Mouse (Mus musculus) activated CD4-positive, CD25-positive, alpha-beta regulatory T cell, adult 4 months (primary cell): Measurements from ENCODE around the gene Dynll1. TPM values are rescaled to one million over a fixed set of nuclear protein-coding genes. Genes with fewer than 3 reads are reported as not detected.
"Not testable (repeated sequence)": the region's sequence is repeated elsewhere in the genome, so short reads cannot be mapped to it uniquely, and the experiment has no call there.

Experiments used
- ATAC-seq: one replicate; pipeline ENCODE4 v1.8.0; 2017
- polyA plus RNA-seq, 2 experiments: library from polyadenylated mRNA; unstranded; fragments of 100-300 nt; shearing (Covaris generic); gene quantifications; one replicate each; pipeline ENCODE4 v1.2.1; 2017

The Dynll1 gene
- polyA plus RNA-seq, 2 experiments from 2014 or later: 459 to 496 TPM

DNA sequence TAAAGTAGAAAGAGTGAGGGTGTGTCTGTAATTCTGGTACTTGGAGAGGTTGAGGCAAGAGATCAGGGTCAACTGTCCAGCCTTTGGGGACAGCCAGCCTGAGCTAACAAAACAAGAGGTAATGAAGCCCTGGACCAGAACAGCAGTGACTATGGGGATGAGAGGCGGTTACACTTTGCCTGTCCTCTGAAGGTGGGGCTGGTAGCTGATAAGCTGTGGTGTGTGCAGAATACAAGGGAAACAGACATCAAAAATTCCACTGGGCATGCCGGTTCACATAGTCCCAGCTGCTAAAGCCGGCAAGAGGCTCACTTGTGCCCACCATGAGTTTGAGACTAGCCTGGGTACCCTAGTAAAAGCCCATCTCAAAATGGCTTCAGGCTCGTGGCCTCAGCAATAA lies 11.6 kb upstream of the Dynll1 start:
- no peak for ATAC-seq

DNA sequence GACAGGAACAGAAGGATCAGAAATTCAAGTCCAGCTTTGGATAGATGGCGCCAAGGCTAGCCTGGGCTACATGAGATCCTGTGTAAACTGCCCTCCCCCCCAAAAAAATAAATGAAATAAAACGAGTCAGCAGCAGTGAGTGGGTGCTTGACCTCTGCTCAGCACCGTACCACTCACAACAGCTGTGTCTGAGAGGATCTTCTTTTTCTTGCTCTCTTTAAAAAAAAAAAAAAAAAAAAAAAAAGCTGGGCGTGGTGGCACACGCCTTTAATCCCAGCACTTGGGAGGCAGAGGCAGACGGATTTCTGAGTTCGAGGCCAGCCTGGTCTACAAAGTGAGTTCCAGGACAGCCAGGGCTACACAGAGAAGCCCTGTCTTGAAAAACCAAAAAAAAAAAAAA lies 1.4 kb upstream of the Dynll1 start:
- ATAC-seq: not testable (repeated sequence)

- ATAC-seq: no peak
These were observed 816 bp upstream of the Dynll1 start for GRCm38 (mm10) chr5:115301615-115302014.

DNA sequence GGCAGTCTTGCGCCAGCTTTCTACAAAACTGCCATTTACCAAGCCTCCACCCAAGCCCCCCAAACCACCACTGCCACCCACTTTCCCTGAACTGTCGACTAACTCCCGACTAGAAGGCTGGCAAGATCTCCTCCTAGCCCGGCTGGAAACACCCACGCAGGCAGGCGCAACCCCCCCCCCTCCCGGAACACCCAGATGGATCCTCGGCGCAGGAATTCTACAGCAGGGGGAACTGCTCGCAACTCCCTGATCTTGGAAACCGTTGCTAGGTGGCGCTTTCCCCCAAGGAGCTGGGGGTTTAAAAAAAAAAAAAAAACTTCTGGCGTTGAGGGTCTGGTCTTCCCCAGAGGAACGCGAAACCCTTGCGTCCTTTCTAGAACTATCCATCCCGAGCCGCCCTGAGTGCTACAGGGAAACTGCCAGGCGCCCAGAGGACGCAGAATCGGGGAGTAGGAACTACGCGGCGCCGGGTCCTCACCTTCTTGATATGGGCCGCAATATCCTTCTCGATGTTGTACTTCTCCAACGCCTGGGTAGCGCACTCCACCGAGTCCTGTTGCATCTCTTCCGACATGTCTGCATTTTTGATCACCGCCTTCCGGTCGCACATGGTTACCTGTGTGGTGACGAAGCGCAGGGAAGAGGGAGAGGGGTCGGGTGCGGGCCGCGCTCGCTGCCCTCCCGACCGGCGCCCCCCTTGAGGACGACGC lies 609 bp downstream of the Dynll1 start:
- peak; percentile 51 for ATAC-seq

- no peak for ATAC-seq
These were observed 4.5 kb downstream of the Dynll1 start for GRCm38 (mm10) chr5:115296347-115296746.

- ATAC-seq: no peak
These were observed 6.6 kb downstream of the Dynll1 start for GRCm38 (mm10) chr5:115294173-115294572.

- ATAC-seq: no peak
These were observed 16.1 kb downstream of the Dynll1 start for GRCm38 (mm10) chr5:115284735-115285134.

DNA sequence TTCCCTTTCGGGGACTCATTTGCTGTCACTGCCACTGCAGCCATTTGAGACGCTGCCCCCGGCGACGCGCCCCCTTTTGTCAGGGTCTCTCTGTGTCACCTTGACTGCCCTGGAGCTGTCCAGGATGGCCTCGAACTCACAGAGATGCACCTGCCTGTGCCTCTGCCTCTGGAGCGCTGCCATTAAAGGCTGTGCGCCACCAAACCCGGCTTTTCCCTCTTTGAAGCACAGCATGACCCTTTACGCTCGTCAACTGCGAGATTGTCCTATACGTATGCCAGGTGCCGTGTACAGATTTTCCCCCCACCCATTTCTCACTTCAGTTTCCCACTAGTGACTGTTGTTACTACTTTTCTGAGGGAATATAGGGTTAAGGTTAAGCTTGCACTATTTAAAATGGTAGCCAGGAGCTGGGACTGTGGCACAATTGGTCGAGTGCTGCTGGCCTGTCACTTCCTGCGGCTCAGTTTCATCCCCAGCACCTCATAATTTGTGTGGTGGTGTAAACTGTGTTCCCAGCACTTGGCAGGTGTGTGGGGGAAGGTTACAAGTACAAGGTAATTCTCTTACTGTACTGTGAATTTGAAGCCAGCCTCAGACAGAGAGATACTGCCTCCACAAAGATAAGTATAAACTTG lies 20.6 kb downstream of the Dynll1 start:
- no peak for ATAC-seq

GRCm38 (mm10) chr5:115279226-115280049 lies 21.4 kb downstream of the Dynll1 start, which contains the start of gene Coq5:
Gene Coq5 (plus strand): TSS chr5:115279666.
- peak; percentile 92 for ATAC-seq

DNA sequence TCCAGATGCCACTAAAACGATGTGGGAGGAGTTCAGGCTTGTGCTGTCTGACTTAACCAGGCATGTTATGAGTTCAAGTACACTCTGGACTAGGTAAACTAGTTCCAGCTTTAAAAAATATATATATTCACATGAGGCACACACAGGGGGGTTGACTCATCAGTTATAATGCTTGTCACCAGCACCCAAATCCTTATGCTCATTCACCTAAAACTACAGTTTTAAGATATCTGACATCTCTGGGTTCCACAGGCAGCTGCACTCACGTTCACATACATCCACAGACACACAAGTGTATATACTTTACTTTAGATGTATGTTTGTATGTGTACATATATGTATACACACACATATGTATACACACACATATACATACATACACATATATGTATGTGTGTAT lies 22.0 kb downstream of the Dynll1 start:
- ATAC-seq: no peak

DNA sequence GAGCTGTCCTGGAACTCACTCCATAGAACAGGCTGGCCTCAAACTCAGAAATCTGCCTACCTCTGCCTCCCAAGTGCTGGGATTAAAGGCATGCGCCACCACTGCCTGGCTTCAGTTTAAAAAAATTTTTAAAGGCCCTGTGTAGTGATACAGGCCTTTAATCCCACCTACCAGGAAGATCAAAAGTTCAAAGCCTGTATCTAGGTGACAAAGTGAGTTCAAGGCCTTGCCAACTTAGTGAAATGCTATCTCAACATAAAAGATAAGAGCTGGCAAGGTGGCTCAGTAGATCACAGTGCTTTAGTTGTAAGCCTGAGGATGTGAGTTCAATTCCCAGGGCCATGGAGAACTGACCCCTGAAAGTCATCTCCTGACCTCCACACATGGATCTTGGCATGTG lies 22.7 kb downstream of the Dynll1 start:
- ATAC-seq: no peak

DNA sequence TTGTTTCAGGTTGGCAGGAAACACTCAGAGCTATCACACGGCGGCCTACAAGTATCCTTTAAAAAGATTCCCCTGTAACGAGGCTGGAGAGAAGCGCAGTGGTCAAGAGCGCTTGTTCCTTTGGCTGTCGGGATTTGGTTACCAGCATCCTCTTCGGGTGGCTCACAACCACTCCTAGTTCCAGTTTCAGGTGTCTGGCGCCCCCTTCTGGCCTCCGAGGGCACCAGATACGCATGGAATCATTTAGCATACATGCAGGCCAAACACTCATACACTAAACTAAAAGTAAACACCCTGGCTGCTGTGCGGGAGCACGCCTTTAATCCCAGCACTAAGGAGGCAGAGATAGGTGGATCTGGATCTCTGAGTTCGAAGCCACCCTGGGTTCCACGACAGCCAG lies 24.8 kb downstream of the Dynll1 start:
- ATAC-seq: no peak

DNA sequence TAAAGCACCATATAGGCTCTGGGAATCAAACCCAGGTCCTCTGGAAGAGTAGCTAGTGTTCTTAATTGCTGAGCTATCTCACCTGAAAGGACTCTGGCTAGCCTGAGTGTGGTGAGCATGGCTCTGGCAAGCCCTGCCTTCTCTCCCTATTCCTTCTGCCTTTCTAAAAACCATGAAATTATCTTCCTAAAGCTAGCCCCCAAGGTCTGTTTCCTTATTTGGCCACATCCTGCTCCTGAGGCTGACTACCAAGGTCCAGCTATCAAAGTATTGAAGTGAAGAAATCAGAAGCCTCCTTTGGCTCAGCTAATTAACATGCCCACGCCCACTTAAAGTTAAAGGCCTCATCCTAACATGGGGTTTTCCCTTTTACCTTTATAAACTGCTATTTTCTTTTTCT lies 26.0 kb downstream of the Dynll1 start:
- no peak for ATAC-seq

GRCm38 (mm10) chr5:115274353-115274752 lies 26.4 kb downstream of the Dynll1 start:
- ATAC-seq: no peak

- no peak for ATAC-seq
These were observed 27.2 kb downstream of the Dynll1 start for GRCm38 (mm10) chr5:115273549-115274135.

GRCm38 (mm10) chr5:115272812-115273548 lies 27.8 kb downstream of the Dynll1 start, which contains the start of gene Rnf10:
Gene Rnf10 (minus strand): TSS chr5:115272898.
- peak; percentile 75 for ATAC-seq

GRCm38 (mm10) chr5:115271931-115272811 lies 28.6 kb downstream of the Dynll1 start:
- peak; percentile 20 for ATAC-seq

- no peak for ATAC-seq
These were observed 30.8 kb downstream of the Dynll1 start for GRCm38 (mm10) chr5:115269969-115270368.

DNA sequence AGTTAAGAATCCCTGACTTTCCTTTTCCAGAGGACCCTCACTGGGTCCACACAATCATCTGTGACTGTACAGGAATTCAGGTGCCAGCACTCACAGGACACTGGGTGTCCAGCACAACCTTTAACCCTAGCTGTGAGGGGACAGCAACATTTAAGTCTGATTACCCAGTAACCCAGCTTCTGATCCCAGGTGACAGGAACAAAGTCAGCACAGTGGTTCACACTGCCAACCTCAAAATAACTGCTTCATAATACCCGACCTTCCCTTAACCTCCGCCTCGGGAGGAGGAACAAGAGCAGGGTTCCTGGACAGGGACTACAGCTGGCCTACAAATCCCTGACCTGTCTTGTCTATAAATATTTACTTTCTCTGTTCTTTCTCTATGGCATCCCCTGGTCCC lies 32.5 kb downstream of the Dynll1 start:
- no peak for ATAC-seq

GRCm38 (mm10) chr5:115267469-115268045 lies 33.2 kb downstream of the Dynll1 start:
- ATAC-seq: no peak
